Mouse (Mus musculus): ENCODE data around the gene Ugt1a8. TPM values are rescaled to one million over a fixed set of nuclear protein-coding genes. Genes with fewer than 3 reads are reported as not detected.
"Not testable (repeated sequence)": the region's sequence is repeated elsewhere in the genome, so short reads cannot be mapped to it uniquely, and the experiment has no call there.

Gene Ugt1a8
- polyA plus RNA-seq, 1 experiment from 2014 or later, result not detected

DNA sequence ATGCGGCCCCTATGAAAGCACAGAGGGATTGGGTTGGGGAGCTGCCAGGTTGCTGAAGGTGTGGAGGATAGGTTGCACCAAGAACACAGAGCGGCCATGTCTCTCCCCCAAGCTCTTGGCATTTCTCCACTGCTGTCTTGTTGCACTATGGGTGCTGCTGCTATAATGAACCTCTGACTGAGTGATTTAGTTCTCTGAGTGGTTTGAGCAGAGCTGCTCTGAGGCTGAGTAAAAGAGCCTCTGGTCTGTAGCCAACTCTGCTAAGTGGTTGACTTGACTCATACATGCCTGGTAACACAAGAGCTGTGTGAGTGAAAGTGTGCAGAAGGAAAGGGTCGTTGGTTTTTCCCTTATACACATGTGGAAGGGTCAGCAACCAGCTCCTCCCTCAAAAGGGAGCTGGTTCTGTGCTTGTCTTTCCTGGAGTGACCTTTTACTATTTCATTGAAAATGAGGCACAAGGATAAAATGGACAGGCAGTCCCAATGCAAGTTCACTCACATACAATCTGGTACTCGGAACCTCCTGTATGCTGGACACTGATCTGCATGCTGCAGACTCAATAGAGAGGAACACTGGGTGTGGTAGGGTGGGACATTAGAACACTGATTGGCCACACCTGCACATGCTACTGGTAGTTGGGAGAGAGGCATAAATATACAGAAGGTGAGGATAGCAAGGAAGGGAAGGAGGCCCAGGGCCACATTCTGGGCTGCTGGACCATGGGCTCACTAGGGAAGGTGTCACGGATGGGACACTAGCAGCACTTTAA, 16.3 kb downstream of the Ugt1a8 start:
- H3K9ac ChIP-seq (ENCODE audit: low read depth, low read length); H3K4me1 ChIP-seq (ENCODE audit: control insufficient read depth, insufficient read depth, low read length); H3K9me3 ChIP-seq (ENCODE audit: control insufficient read depth, low read length); H3K27ac ChIP-seq (ENCODE audit: low read depth, low read length); H3K4me3 ChIP-seq (ENCODE audit: low read length); H3K36me3 ChIP-seq (ENCODE audit: control insufficient read depth, insufficient read depth, low read length); H3K4me2 ChIP-seq (replicated peaks; ENCODE audit: low read depth, low read length); H3K27me3 ChIP-seq (ENCODE audit: control insufficient read depth, insufficient read depth, low read length); ATAC-seq (ENCODE audit: low FRiP score, low TSS enrichment): not testable (repeated sequence)
- WGBS, result 80% methylated on average over 5 of the region's 5 CpGs

DNA sequence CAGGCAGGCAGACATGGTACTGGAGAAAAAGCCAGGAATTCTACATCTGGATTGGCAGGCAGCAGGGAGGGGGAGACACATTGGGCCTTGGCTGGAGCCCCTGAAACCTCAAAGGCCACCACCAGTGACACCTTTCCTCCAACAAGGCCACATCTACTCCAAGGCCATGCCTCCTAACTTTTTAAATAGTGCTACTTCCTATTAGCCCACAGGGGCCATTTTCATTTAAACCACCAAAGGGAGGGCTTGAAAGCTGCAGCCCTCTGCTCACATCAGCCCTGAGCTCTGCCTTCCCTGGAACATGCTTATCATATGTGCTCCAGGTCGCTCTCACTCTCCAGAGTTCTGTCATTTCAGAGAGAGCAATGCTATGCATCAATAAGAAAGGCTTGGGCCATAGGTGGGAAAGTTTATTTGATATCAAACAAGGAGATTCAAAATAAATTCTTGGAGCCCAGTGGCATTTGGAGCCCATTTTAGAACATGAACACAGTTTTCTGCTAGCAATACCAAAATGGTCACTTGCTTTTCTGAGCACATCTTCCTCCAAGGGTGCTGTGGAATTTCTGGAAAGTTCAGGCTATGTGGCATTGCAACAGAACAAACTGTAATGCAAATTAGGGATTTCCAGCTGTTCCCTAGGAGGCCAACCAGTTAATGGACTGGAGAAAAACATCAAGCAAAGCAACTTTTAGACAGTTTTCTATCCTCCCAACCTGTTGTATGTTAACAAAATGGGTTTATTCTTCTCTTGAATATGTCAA, 17.2 kb downstream of the Ugt1a8 start:
- H3K27me3 ChIP-seq (ENCODE audit: control insufficient read depth, insufficient read depth, low read length), result no peaks in the 10 kb centered on the region
- no peak overlapping the region for H3K9ac ChIP-seq (ENCODE audit: low read depth, low read length)
- H3K9me3 ChIP-seq (ENCODE audit: control insufficient read depth, low read length), result no peaks in the 10 kb centered on the region
- no peaks in the 10 kb centered on the region for H3K36me3 ChIP-seq (ENCODE audit: control insufficient read depth, insufficient read depth, low read length)
- no peak for ATAC-seq (ENCODE audit: low FRiP score, low TSS enrichment)
- H3K4me1 ChIP-seq (ENCODE audit: control insufficient read depth, insufficient read depth, low read length), result no peaks in the 10 kb centered on the region
- WGBS, result 88% methylated on average over 1 of the region's 1 CpGs
- no peak overlapping the region for H3K27ac ChIP-seq (ENCODE audit: low read depth, low read length)
- no peak overlapping the region for H3K4me3 ChIP-seq (ENCODE audit: low read length)
- H3K4me2 ChIP-seq (replicated peaks; ENCODE audit: low read depth, low read length), result no peak overlapping the region

- no peak overlapping the region for H3K27ac ChIP-seq (ENCODE audit: low read depth, low read length)
- H3K4me3 ChIP-seq (ENCODE audit: low read length), result no peak overlapping the region
- H3K27me3 ChIP-seq (ENCODE audit: control insufficient read depth, insufficient read depth, low read length), result no peaks in the 10 kb centered on the region
- H3K9ac ChIP-seq (ENCODE audit: low read depth, low read length), result no peak overlapping the region
- no peaks in the 10 kb centered on the region for H3K36me3 ChIP-seq (ENCODE audit: control insufficient read depth, insufficient read depth, low read length)
- H3K4me1 ChIP-seq (ENCODE audit: control insufficient read depth, insufficient read depth, low read length), result no peaks in the 10 kb centered on the region
- no peak for ATAC-seq (ENCODE audit: low FRiP score, low TSS enrichment)
- H3K9me3 ChIP-seq (ENCODE audit: control insufficient read depth, low read length), result no peaks in the 10 kb centered on the region
- WGBS, result 44% methylated on average over 2 of the region's 2 CpGs
- H3K4me2 ChIP-seq (replicated peaks; ENCODE audit: low read depth, low read length), result no peak overlapping the region
Observed at GRCm38 (mm10) chr1:88105656-88106055, 18.0 kb downstream of the Ugt1a8 start.

GRCm38 (mm10) chr1:88109027-88109557, 21.5 kb downstream of the Ugt1a8 start:
- H3K9me3 ChIP-seq (ENCODE audit: control insufficient read depth, low read length); H3K9ac ChIP-seq (ENCODE audit: low read depth, low read length); H3K27me3 ChIP-seq (ENCODE audit: control insufficient read depth, insufficient read depth, low read length); H3K36me3 ChIP-seq (ENCODE audit: control insufficient read depth, insufficient read depth, low read length); H3K4me3 ChIP-seq (ENCODE audit: low read length); H3K4me1 ChIP-seq (ENCODE audit: control insufficient read depth, insufficient read depth, low read length); H3K4me2 ChIP-seq (replicated peaks; ENCODE audit: low read depth, low read length); H3K27ac ChIP-seq (ENCODE audit: low read depth, low read length): not testable (repeated sequence)
- WGBS, result 71% methylated on average over 2 of the region's 2 CpGs
- ATAC-seq (ENCODE audit: low FRiP score, low TSS enrichment), result peak; percentile 71; the same call in 1 of the 2 replicates

GRCm38 (mm10) chr1:88109604-88110003, 22.0 kb downstream of the Ugt1a8 start:
- 61% methylated on average over 2 of the region's 2 CpGs for WGBS
- not testable (repeated sequence) for H3K9ac ChIP-seq (ENCODE audit: low read depth, low read length); H3K9me3 ChIP-seq (ENCODE audit: control insufficient read depth, low read length); H3K4me2 ChIP-seq (replicated peaks; ENCODE audit: low read depth, low read length); H3K36me3 ChIP-seq (ENCODE audit: control insufficient read depth, insufficient read depth, low read length); H3K27me3 ChIP-seq (ENCODE audit: control insufficient read depth, insufficient read depth, low read length); H3K27ac ChIP-seq (ENCODE audit: low read depth, low read length); H3K4me3 ChIP-seq (ENCODE audit: low read length); ATAC-seq (ENCODE audit: low FRiP score, low TSS enrichment); H3K4me1 ChIP-seq (ENCODE audit: control insufficient read depth, insufficient read depth, low read length)

DNA sequence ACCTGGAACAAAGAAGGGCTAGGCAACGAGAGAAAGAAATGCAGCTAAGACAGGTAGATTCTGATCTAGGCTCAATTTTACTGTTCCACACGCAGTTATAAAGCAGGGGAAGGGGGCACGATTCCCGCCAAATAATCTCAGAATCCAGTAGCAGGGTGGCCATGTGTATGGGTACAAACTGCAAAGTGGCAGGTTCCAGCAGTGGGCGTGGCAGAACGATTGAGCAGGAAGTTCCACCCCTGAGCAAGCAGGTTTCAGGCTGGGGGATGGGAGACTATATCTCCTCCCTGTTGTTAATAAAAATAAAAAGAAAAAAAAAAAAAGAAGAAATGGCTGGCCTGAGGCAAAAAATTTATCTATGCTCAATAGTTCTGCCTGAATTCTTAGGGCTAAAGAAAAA, 25.2 kb downstream of the Ugt1a8 start:
- whole genome bisulfite sequencing, result 96% methylated on average over 6 of the region's 6 CpGs
- H3K9ac ChIP-seq (ENCODE audit: low read depth, low read length); H3K9me3 ChIP-seq (ENCODE audit: control insufficient read depth, low read length); ATAC-seq (ENCODE audit: low FRiP score, low TSS enrichment); H3K36me3 ChIP-seq (ENCODE audit: control insufficient read depth, insufficient read depth, low read length); H3K27me3 ChIP-seq (ENCODE audit: control insufficient read depth, insufficient read depth, low read length); H3K27ac ChIP-seq (ENCODE audit: low read depth, low read length); H3K4me1 ChIP-seq (ENCODE audit: control insufficient read depth, insufficient read depth, low read length); H3K4me2 ChIP-seq (replicated peaks; ENCODE audit: low read depth, low read length); H3K4me3 ChIP-seq (ENCODE audit: low read length): not testable (repeated sequence)

DNA sequence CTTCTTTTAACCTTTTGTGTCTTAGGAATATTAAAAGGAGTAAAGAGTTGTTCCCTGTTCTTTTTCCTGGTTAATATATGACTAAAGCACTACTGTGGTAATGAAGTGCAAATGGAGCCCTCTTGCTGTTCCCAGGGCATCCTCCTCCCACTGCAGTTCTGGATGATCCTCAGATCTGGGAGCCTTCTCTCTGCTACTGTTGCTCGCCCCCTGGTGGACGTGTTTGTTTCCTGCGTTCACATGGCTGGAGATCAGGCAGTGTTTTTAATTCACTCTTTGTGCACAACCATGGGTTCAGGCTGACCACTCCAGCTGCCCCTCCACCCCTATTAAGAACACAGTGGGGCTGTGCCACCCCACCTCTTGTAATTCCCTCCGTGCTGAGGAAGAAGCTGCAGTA, 32.9 kb downstream of the Ugt1a8 start:
- H3K4me2 ChIP-seq (replicated peaks; ENCODE audit: low read depth, low read length); H3K9ac ChIP-seq (ENCODE audit: low read depth, low read length); H3K36me3 ChIP-seq (ENCODE audit: control insufficient read depth, insufficient read depth, low read length); H3K27ac ChIP-seq (ENCODE audit: low read depth, low read length); H3K27me3 ChIP-seq (ENCODE audit: control insufficient read depth, insufficient read depth, low read length); H3K4me3 ChIP-seq (ENCODE audit: low read length); H3K9me3 ChIP-seq (ENCODE audit: control insufficient read depth, low read length); H3K4me1 ChIP-seq (ENCODE audit: control insufficient read depth, insufficient read depth, low read length): not testable (repeated sequence)
- peak; percentile 73; the same call in 1 of the 2 replicates for ATAC-seq (ENCODE audit: low FRiP score, low TSS enrichment)
- WGBS, result 10% methylated on average over 4 of the region's 4 CpGs

DNA sequence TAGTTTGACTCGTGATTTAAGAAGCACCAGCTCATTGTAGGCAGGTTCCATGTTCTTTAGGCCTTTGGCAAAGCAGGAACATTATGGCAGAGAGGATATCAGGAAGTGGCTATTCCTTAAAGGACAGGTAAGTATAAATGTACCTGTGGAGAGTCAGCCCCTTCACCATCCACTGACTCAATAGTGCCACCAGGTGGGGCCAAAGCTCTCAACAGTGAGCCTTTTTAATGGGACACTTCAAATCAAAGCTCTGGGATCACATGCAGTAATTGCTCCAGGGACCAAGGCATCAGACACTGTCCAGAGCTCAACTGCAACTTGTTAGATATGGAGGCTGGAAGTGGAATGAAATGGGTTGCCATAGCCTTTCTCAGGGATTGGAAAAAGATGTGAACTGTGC, 33.9 kb downstream of the Ugt1a8 start:
- not testable (repeated sequence) for H3K9ac ChIP-seq (ENCODE audit: low read depth, low read length); H3K27ac ChIP-seq (ENCODE audit: low read depth, low read length); H3K27me3 ChIP-seq (ENCODE audit: control insufficient read depth, insufficient read depth, low read length); H3K4me1 ChIP-seq (ENCODE audit: control insufficient read depth, insufficient read depth, low read length); H3K4me2 ChIP-seq (replicated peaks; ENCODE audit: low read depth, low read length); H3K36me3 ChIP-seq (ENCODE audit: control insufficient read depth, insufficient read depth, low read length); ATAC-seq (ENCODE audit: low FRiP score, low TSS enrichment); H3K9me3 ChIP-seq (ENCODE audit: control insufficient read depth, low read length); H3K4me3 ChIP-seq (ENCODE audit: low read length)
- no CpG with 5 or more reads among the region's 1 CpGs for WGBS

GRCm38 (mm10) chr1:88125827-88126360, 38.3 kb downstream of the Ugt1a8 start:
- not testable (repeated sequence) for ATAC-seq (ENCODE audit: low FRiP score, low TSS enrichment)
- 76% methylated on average over 4 of the region's 4 CpGs for WGBS

More at GRCm38 (mm10) chr1:88125827-88126360, 38.3 kb downstream of the Ugt1a8 start:
- H3K9me3 ChIP-seq (ENCODE audit: control insufficient read depth, low read length); H3K4me1 ChIP-seq (ENCODE audit: control insufficient read depth, insufficient read depth, low read length); H3K27me3 ChIP-seq (ENCODE audit: control insufficient read depth, insufficient read depth, low read length); H3K4me2 ChIP-seq (replicated peaks; ENCODE audit: low read depth, low read length); H3K36me3 ChIP-seq (ENCODE audit: control insufficient read depth, insufficient read depth, low read length); H3K27ac ChIP-seq (ENCODE audit: low read depth, low read length); H3K9ac ChIP-seq (ENCODE audit: low read depth, low read length); H3K4me3 ChIP-seq (ENCODE audit: low read length): not testable (repeated sequence)
